ENCODE assay signal across 7 mouse cellular contexts in genomic region chr13:55692535-55693242, GRCm38 (mm10). TPM values are rescaled to one million over a fixed set of nuclear protein-coding genes. Genes with fewer than 3 reads are reported as not detected.
DNase-seq lines count a peak whose midpoint lies in the region; ATAC-seq lines count a peak whose summit lies in the region.

Gene B230219D22Rik (plus strand): TSS chr13:55693124.

- H3K27me3 ChIP-seq in intestine, embryonic 16.5 days (replicated peaks; ENCODE audit: control insufficient read depth, insufficient read depth, low read length) = no peaks in the 10 kb centered on the region
- no peaks in the 10 kb centered on the region for H3K27me3 ChIP-seq in midbrain, embryonic 11.5 days (ENCODE audit: control insufficient read depth, insufficient read depth, low read length)

- ATAC-seq in intestine, embryonic 16.5 days = peak; percentile 99
- ATAC-seq in midbrain, embryonic 11.5 days (ENCODE audit: low FRiP score) = peak; percentile 97

- H3K4me1 ChIP-seq in intestine, embryonic 16.5 days (ENCODE audit: control insufficient read depth, insufficient read depth, low read length) = peaks cover 15% of the 10 kb centered on the region
- peaks cover 21% of the 10 kb centered on the region for H3K4me1 ChIP-seq in midbrain, embryonic 11.5 days (ENCODE audit: control insufficient read depth, insufficient read depth, low read length)

- peak within 1 kb of the TSS; percentile 98 for H3K27ac ChIP-seq in intestine, embryonic 16.5 days (ENCODE audit: low read length)
- peak within 1 kb of the TSS; percentile 92 for H3K27ac ChIP-seq in midbrain, embryonic 11.5 days (ENCODE audit: low read depth, low read length)

- H3K4me3 ChIP-seq in intestine, embryonic 16.5 days (ENCODE audit: low read length) = peak within 1 kb of the TSS; percentile 99
- peak within 1 kb of the TSS; percentile 97 for H3K4me3 ChIP-seq in midbrain, embryonic 11.5 days (ENCODE audit: low read depth, low read length)

- H3K4me2 ChIP-seq in intestine, embryonic 16.5 days (ENCODE audit: low read depth, low read length) = peak within 1 kb of the TSS; percentile 56
- H3K4me2 ChIP-seq in midbrain, embryonic 11.5 days = peak within 1 kb of the TSS; percentile 76

- 1% methylated on average over 51 of the region's 51 CpGs for WGBS in intestine, embryonic 16.5 days
- 2% methylated on average over 50 of the region's 51 CpGs for WGBS in midbrain, embryonic 11.5 days

- no peaks in the 10 kb centered on the region for H3K9me3 ChIP-seq in intestine, embryonic 16.5 days (ENCODE audit: control insufficient read depth, low read length)
- H3K9me3 ChIP-seq in midbrain, embryonic 11.5 days (ENCODE audit: control insufficient read depth, low read length) = no peaks in the 10 kb centered on the region

- intact Hi-C loops in left cerebral cortex, postnatal 36 days (cut with DNase I) = loop anchor here (1.0 to 2.0 kb wide), 2 partner anchors 22 to 35 kb away; partner anchors contain the start of genes Pcbd2 and Txndc15

- no peaks in the 10 kb centered on the region for H3K36me3 ChIP-seq in intestine, embryonic 16.5 days (ENCODE audit: control insufficient read depth, insufficient read depth, low read length)
- H3K36me3 ChIP-seq in midbrain, embryonic 11.5 days (ENCODE audit: control insufficient read depth, insufficient read depth, low read length) = no peaks in the 10 kb centered on the region

- H3K9ac ChIP-seq in intestine, embryonic 16.5 days (ENCODE audit: low read depth, low read length) = peak within 1 kb of the TSS; percentile 100
- peak within 1 kb of the TSS; percentile 99 for H3K9ac ChIP-seq in midbrain, embryonic 11.5 days (ENCODE audit: low read length)

- peak; percentile 94 for DNase-seq in adrenal gland, adult 2 months
- peak; percentile 93 for DNase-seq in embryo, embryonic 11.5 days (ENCODE audit: low read depth, low spot score)
- peak; percentile 89 to 93 for DNase-seq in gastrocnemius, postnatal 4 days (ENCODE audit: low spot score in 2 of 2)
- peak; percentile 88 to 90 for DNase-seq in left cerebral cortex, postnatal 36 days (ENCODE audit: low spot score in 2 of 2)
- DNase-seq in midbrain, embryonic 11.5 days (ENCODE audit: low spot score, missing footprints) = peak; percentile 99
- peak; percentile 94 for DNase-seq in skeletal muscle tissue, adult 2 months (ENCODE audit: low read depth, low spot score)

RNA-seq across cellular contexts. Expression of gene B230219D22Rik, which starts in this region (rescaled TPM):
- total RNA-seq in adrenal gland, adult 2 months (2021) = 10 to 100 TPM; 51.3 to 61.4 TPM
- polyA plus RNA-seq in adrenal gland, adult 2 months (2012; rRNA removed) = 16.5 and 19.5 TPM in 2 replicates
- total RNA-seq in gastrocnemius, postnatal 4 days (2021) = 10 to 100 TPM; 48.9 to 49.4 TPM
- polyA plus RNA-seq in intestine, embryonic 16.5 days (2015; fragmentation: Nextera tagmentation; extraction: Ambion mirVana) = 34.3 and 34.8 TPM in 2 replicates
- 10 to 100 TPM; 79.7 to 81.6 TPM for total RNA-seq in left cerebral cortex, postnatal 36 days (2021)
- polyA plus RNA-seq in midbrain, embryonic 11.5 days (2014; fragmentation: Nextera tagmentation; extraction: Ambion mirVana) = 66.0 and 72.3 TPM in 2 replicates

Comparison
In these comparisons a context has a peak if more than half of its experiments do, and no peak if none do; other contexts are left out.
1. Peak in every context shown above with its lines: DNase-seq, ATAC-seq, H3K4me3 ChIP-seq and H3K27ac ChIP-seq.